Mouse (Mus musculus): Measurements from ENCODE around the gene Tbx4. TPM values are rescaled to one million over a fixed set of nuclear protein-coding genes. Genes with fewer than 3 reads are reported as not detected.

Gene Tbx4
- polyA plus RNA-seq (2012; rRNA removed) (0.08 TPM in 1 of 2 replicates, not detected in the other), polyA plus RNA-seq (2014; fragmentation: Nextera tagmentation; extraction: Ambion mirVana) (0.04 TPM in 1 of 2 replicates, not detected in the other)

DNA sequence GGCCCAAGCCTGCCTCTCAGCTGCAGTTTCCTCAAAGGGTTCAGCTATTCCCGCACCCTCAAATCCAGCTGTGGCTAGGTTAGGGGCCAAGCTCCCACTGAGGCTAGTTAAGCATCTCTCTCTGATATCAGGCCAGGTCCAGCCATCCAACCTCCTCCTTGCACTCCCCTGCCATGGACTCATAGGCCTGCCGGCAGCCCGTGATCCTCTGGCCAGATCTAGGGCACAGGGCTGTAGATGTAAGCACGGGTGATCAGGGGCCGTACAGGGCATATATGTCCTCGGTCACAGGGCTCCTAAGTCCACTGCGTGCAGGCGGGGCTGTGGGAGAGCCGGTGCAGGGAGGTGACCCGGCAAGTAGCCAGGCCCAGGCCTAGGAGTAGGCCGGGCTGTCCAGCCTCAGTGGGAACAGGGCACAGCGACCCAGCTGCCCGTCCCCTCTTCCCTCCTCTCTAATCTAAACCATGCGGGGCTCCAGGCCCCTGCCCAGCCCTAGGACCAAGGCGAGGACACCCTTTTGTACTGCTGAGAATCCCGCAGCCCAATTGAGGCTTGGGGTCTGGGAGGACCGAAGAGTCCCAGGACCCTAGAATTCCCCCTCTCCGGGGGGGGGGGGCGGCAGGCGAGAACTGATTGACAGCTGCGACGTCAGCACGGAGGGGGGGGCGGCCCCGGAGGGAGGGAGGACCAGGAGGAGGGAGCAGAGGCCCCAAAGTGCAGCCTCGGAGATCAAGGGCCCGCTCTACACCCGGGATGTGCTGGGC lies at the start of gene Tbx4:
Gene Tbx4, plus strand, starts transcription at position 758 of the 764 bp plus-strand sequence.
- peaks cover 66% of the 10 kb centered on the region for H3K27me3 ChIP-seq (ENCODE audit: control insufficient read depth, insufficient read depth, low read length)
- no peaks in the 10 kb centered on the region for H3K36me3 ChIP-seq (replicated peaks; ENCODE audit: control insufficient read depth, insufficient read depth, low read depth)
- WGBS (ENCODE audit: insufficient replicate concordance): 25% methylated on average over 21 of the region's 28 CpGs
- H3K4me3 ChIP-seq (ENCODE audit: insufficient read depth in 1 of 2, low read depth in 2 of 2, low read length in 2 of 2): no peak within 1 kb of the TSS
- no peaks in the 10 kb centered on the region for H3K9me3 ChIP-seq (ENCODE audit: control insufficient read depth, low read length)
- no peak within 1 kb of the TSS for H3K4me2 ChIP-seq (ENCODE audit: low read depth)
- no peak for ATAC-seq (ENCODE audit: insufficient read depth)
- no peak within 1 kb of the TSS for H3K9ac ChIP-seq (replicated peaks)
- DNase-seq (ENCODE audit: low read depth in 3 of 3, low spot score in 3 of 3): no peak
- no peak for TF ChIP-seq EP300 (IDR thresholded peaks at IDR 0.05; ENCODE audit: low read depth)
- TF ChIP-seq CTCF (IDR thresholded peaks at IDR 0.05; ENCODE audit: low read depth): no peak
- no peak within 1 kb of the TSS for H3K27ac ChIP-seq
- H3K4me1 ChIP-seq (replicated peaks; ENCODE audit: control insufficient read depth in 2 of 2, insufficient read depth in 2 of 2, low read length in 1 of 2): no peaks in the 10 kb centered on the region

DNA sequence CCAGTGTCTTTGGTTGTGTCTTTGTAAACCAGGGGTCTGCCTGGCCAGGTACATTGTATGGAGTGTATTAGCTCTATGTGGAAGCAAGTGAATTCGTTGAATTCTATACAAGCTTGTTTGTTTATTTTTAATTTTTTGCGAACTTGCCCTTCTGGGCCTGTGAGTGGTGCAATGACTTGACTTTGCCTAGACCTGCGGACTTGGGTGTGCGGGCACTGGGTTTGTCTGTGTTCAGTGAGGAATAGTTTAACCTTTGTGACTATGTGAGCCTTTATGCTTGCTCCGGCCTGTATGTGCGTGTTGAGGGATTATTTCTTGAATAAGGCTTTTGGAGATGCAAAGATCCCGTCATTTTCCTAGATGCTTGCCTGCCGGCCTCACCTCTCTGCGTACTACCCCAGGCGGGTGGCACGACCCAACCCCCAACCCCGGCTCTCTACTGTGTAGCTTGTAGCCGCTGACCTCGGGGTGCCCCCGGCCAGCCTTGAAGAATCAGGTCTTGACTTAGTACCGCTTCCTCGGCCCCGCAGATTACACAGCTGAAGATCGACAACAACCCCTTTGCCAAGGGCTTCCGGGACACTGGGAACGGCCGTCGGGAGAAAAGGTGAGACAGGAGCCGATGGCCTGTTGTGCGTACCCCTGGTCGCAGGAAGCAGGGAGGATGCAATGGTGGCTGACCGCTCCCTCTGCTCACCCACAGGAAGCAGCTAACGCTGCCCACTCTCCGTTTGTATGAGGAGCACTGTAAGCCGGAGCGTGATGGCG lies 49.5 kb upstream of the Tbx4 start:
- H3K27ac ChIP-seq: no peak overlapping the region
- H3K9me3 ChIP-seq (ENCODE audit: control insufficient read depth, low read length): no peaks in the 10 kb centered on the region
- ATAC-seq (ENCODE audit: insufficient read depth): no peak
- TF ChIP-seq EP300 (IDR thresholded peaks at IDR 0.05; ENCODE audit: low read depth) (no peak), CTCF (IDR thresholded peaks at IDR 0.05; ENCODE audit: low read depth) (no peak)
- H3K4me2 ChIP-seq (ENCODE audit: low read depth): no peak overlapping the region
- H3K4me1 ChIP-seq (replicated peaks; ENCODE audit: control insufficient read depth in 2 of 2, insufficient read depth in 2 of 2, low read length in 1 of 2): no peaks in the 10 kb centered on the region
- H3K36me3 ChIP-seq (replicated peaks; ENCODE audit: control insufficient read depth, insufficient read depth, low read depth): no peaks in the 10 kb centered on the region
- no peak for DNase-seq (ENCODE audit: low read depth in 3 of 3, low spot score in 3 of 3)
- H3K27me3 ChIP-seq (ENCODE audit: control insufficient read depth, insufficient read depth, low read length): peaks cover 100% of the 10 kb centered on the region
- no peak overlapping the region for H3K4me3 ChIP-seq (ENCODE audit: insufficient read depth in 1 of 2, low read depth in 2 of 2, low read length in 2 of 2)
- no peak overlapping the region for H3K9ac ChIP-seq (replicated peaks)
- WGBS (ENCODE audit: insufficient replicate concordance): 5% methylated on average over 32 of the region's 32 CpGs

DNA sequence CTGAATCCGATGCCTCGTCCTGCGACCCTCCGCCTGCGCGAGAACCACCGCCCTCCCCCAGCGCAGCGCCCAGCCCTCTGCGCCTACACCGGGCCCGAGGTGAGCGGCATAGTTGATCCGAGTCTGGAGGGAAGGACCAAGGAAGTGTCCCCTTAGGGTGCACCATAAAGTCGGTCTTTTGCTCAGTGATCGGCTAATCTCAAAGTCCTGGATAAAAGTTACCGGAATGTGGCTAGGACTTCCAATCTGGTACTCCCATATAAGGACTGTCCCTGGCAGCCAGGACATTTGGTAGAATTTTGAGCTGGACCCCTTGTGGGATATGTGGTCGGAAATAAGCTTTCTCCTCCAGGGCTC lies 49.0 kb upstream of the Tbx4 start:
- no peaks in the 10 kb centered on the region for H3K9me3 ChIP-seq (ENCODE audit: control insufficient read depth, low read length)
- WGBS (ENCODE audit: insufficient replicate concordance): 2% methylated on average over 18 of the region's 18 CpGs
- H3K4me3 ChIP-seq (ENCODE audit: insufficient read depth in 1 of 2, low read depth in 2 of 2, low read length in 2 of 2): no peak overlapping the region
- no peak overlapping the region for H3K27ac ChIP-seq
- peaks cover 100% of the 10 kb centered on the region for H3K27me3 ChIP-seq (ENCODE audit: control insufficient read depth, insufficient read depth, low read length)
- no peaks in the 10 kb centered on the region for H3K4me1 ChIP-seq (replicated peaks; ENCODE audit: control insufficient read depth in 2 of 2, insufficient read depth in 2 of 2, low read length in 1 of 2)
- H3K36me3 ChIP-seq (replicated peaks; ENCODE audit: control insufficient read depth, insufficient read depth, low read depth): no peaks in the 10 kb centered on the region
- ATAC-seq (ENCODE audit: insufficient read depth) (no peak), DNase-seq (ENCODE audit: low read depth in 3 of 3, low spot score in 3 of 3) (no peak)
- no peak overlapping the region for H3K9ac ChIP-seq (replicated peaks)
- no peak overlapping the region for H3K4me2 ChIP-seq (ENCODE audit: low read depth)
- TF ChIP-seq EP300 (IDR thresholded peaks at IDR 0.05; ENCODE audit: low read depth) (no peak), CTCF (IDR thresholded peaks at IDR 0.05; ENCODE audit: low read depth) (no peak)

DNA sequence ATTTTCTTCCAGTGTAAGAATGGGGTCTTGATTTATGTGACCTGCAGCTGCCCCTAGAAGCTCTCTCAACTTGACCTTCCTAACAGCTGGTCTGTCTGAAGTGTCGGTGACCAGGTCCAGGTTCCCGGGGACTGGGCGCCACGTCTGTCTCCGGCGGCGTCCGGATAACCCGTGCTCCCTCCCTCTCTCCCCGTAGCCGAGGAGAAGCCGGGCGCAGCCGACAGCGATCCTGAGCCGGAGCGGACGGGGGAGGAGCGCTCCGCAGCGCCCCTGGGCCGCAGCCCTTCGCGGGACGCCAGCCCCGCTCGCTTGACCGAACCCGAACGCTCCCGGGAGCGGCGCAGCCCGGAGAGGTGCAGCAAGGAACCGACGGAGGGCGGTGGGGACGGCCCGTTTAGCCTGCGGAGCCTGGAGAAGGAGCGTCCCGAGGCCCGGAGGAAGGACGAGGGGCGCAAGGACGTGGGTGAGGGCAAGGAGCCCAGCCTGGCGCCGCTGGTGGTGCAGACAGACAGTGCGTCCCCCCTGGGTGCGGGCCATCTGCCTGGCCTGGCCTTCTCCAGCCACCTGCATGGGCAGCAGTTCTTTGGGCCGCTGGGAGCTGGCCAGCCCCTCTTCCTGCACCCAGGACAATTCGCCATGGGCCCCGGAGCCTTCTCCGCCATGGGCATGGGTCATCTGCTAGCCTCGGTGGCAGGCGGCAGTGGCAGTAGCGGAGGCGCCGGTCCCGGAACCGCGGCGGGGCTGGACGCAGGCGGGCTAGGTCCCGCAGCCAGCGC lies 48.4 kb upstream of the Tbx4 start:
- Histone ChIP-seq H3K4me1 (replicated peaks; ENCODE audit: control insufficient read depth in 2 of 2, insufficient read depth in 2 of 2, low read length in 1 of 2) (no peaks in the 10 kb centered on the region), H3K9ac (replicated peaks) (no peak overlapping the region), H3K4me2 (ENCODE audit: low read depth) (no peak overlapping the region), H3K27me3 (ENCODE audit: control insufficient read depth, insufficient read depth, low read length) (peaks cover 100% of the 10 kb centered on the region), H3K36me3 (replicated peaks; ENCODE audit: control insufficient read depth, insufficient read depth, low read depth) (no peaks in the 10 kb centered on the region), H3K27ac (no peak overlapping the region), H3K9me3 (ENCODE audit: control insufficient read depth, low read length) (no peaks in the 10 kb centered on the region), H3K4me3 (ENCODE audit: insufficient read depth in 1 of 2, low read depth in 2 of 2, low read length in 2 of 2) (no peak overlapping the region)
- no peak for TF ChIP-seq EP300 (IDR thresholded peaks at IDR 0.05; ENCODE audit: low read depth)
- DNase-seq (ENCODE audit: low read depth in 3 of 3, low spot score in 3 of 3) (no peak), ATAC-seq (ENCODE audit: insufficient read depth) (no peak)
- 4% methylated on average over 67 of the region's 67 CpGs for WGBS (ENCODE audit: insufficient replicate concordance)
